Mouse (Mus musculus): ENCODE measurements around the gene Arfgef2. TPM values are rescaled to one million over a fixed set of nuclear protein-coding genes. Genes with fewer than 3 reads are reported as not detected.

The Arfgef2 gene
- total RNA-seq, 2 experiments from 2014 or later: 14.2 to 24.7 TPM

DNA sequence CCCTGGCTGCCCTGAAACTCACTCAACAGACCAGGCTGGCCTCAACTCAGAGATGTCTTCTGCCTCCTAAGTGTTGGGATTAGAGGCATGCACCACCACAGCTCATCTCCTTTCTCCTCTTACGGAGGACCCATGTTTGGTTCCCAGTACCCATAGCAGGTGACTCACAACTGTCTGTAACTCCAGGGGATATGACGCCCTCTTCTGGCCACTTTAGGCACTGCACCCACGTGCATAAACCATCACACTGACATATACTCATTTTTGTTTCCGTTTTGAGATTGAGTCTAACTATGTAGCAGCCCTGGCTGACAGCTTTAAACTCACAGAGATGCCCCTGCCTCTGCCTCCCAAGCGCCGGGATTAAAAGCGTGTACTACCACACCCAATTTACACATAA, 46.9 kb downstream of the Arfgef2 start:
- ATAC-seq (replicated peaks; ENCODE audit: poor library complexity, severe bottlenecking): no peak

DNA sequence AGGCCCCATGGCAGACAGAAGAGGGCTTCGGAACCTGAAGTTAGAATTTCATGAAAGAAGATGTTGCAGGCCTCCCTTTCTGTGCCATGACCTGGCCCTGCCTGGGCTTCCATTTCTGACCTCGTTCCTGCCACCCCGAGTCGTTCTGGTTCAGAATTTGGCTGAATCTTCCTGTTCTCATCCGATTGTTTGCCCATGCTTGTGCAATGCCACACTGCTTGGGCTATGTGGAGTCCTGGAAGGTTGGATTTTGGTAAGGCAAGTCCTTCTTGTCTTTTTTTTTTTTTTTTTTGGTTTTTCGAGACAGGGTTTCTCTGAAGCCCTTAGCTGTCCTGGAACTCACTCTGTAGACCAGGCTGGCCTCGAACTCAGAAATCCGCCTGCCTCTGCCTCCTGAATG, 50.4 kb downstream of the Arfgef2 start:
- no peak for ATAC-seq (replicated peaks; ENCODE audit: poor library complexity, severe bottlenecking)

DNA sequence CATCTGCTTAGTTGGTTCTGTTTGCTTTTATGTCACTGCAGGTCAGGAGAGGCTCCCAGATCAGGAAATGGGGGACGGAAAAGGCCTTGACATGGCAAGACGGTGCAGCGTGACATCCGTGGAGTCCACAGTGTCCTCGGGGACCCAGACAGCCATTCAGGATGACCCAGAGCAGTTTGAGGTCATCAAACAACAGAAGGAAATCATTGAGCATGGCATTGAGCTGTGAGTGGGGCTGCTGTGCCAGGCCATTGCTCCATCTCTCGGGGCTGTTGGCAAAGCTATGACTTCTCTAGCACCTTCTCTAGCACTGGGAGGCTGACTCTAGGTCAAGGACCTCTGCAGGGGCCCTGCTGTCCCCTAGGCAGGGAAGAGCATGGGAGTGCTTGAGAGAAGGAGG, 51.0 kb downstream of the Arfgef2 start:
- no peak for ATAC-seq (replicated peaks; ENCODE audit: poor library complexity, severe bottlenecking)

DNA sequence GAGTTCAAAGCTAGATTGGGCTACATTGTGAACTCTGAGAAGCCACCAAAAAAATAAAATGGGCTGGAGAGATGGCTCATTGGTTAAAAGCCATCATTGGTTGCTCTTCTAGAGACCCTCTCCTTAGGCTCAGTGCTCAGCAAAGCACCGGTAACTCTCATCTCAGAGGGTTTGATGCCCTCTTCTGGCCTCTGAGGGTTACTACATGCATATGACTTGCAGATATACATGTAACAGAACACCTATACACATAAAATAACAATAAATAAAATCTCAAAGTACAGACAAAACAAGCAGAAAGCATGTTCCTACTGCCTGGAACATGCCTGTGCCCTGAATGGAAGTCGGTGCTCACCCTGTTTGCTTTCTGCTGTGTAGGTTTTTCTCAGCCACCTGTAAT, 51.7 kb downstream of the Arfgef2 start:
- peak; percentile 53; the same call in 1 of the 2 replicates for ATAC-seq (replicated peaks; ENCODE audit: poor library complexity, severe bottlenecking)

DNA sequence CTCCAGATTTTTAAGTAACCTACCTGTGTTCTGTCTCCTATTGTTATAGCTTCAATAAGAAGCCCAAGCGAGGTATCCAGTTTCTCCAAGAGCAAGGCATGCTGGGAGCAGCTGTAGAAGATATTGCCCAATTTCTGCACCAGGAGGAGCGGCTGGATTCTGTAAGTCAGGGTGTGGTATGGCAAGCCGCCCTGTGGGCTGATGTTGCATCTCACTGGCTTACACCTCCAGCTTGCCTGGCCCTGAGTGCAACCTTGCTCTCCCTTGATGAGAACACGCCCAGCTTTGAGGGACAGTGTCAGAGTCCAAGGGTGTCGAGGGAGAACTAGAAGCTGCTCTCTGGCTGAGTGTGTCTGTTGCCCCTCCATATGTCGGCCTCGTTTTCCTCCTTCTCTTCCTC, 53.8 kb downstream of the Arfgef2 start:
- ATAC-seq (replicated peaks; ENCODE audit: poor library complexity, severe bottlenecking): no peak; the same call in 1 of the 2 replicates

DNA sequence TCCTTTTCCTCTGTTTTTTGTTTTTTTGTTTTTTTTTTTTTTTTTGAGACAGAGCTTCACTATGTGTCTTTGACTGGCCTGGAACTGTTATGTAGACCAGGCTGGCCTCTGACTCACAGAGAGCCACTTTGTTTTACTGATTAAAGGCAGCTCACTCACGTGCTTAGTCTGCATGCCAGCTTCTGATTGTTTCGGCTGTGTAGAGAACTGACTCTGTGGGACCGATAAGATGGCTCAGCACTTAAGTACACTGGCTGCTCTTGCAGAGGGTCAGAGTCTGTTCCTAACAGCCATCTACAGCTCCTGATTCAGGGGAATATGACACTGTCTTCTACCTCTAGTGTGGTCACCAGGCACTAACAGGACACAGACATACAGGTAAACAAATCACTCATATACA, 57.1 kb downstream of the Arfgef2 start:
- no peak for ATAC-seq (replicated peaks; ENCODE audit: poor library complexity, severe bottlenecking)

DNA sequence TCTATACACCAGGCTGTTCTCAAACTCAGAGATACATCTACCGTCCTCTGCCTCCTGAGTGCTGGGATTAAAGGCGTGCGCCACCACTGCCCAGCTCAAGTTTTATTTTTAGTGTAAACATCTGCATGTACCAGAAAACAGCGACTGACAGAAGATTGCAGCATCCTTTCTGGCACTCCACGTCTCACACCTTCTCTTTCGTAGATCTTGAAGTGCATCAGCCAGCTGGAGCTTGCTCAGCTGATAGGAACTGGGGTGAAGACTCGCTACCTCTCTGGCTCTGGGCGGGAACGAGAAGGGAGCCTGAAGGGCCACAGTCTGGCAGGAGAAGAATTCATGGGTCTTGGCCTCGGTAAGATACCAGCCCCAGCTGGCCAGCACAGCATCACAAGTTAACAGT, 60.1 kb downstream of the Arfgef2 start:
- ATAC-seq (replicated peaks; ENCODE audit: poor library complexity, severe bottlenecking): no peak

DNA sequence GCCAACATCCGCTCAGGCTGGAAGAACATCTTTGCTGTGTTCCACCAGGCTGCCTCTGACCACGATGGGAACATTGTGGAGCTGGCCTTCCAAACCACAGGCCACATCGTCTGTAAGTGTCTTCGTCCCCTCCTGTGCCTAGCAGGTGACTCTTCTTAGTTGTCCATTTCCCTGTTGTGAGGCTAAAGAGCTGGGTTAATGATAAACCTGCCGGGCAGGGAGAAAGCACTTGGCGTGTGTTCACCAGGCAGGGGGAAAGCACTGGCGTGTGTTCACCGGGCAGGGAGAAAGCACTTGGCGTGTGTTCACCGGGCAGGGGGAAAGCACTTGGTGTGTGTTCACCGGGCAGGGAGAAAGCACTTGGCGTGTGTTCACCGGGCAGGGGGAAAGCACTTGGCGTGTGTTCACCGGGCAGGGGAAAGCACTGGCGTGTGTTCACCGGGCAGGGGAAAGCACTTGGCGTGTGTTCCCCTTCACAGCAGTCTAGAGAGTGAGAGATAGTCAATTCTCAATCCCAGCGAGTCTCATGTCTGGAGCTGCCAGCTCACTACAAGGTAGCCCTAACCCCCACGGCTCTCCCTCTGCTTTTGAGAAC, 65.0 kb downstream of the Arfgef2 start:
- ATAC-seq (replicated peaks; ENCODE audit: poor library complexity, severe bottlenecking): no peak

DNA sequence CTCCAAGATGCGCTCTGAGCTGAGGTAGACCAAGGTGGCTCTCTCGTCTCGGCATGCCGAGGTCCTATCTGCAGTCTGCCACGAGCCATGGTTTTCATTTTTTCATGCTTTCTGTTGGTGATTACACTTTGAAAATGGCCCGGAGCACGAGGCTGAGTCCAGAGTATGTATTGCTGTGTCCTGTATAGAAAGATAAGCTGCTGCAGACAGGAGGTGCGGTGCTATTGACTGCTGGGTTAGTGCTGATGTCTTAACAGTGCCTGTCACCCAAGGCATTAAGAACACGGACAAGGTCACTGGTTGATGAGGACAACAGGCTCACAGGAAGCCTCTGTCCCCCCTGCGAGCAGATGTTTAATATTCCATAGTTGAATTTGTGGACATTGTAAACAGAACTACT, 65.5 kb downstream of the Arfgef2 start:
- ATAC-seq (replicated peaks; ENCODE audit: poor library complexity, severe bottlenecking): no peak

DNA sequence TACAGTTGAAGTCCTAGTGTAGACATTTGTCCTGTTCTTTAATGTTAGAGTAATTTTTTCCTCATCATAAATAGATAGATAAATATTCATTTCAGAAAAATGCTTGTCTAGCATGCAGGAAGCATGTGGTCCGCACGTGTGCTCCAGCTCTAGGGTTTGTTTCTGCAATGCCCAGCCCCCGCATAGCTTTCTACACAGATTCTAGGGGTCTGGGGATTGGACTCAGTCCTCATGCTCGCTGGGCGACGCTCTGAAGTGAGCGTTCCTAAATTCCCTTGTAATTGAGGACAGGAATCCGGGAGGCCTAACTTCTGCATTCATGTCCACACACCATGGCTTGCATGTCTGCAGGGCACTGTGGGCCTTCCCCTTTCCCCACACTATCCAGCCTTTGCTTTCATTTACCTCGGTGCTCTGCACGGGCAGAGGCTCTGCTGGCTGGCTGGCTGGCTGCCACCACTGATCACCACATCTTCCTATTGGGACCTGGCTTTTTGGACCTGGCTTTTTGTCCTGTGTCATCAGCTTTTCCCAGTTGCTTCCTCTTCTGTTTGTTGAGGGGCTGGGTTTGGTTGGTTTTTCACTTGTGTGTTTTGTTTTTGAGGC, 69.4 kb downstream of the Arfgef2 start:
- ATAC-seq (replicated peaks; ENCODE audit: poor library complexity, severe bottlenecking): peak; percentile 78

DNA sequence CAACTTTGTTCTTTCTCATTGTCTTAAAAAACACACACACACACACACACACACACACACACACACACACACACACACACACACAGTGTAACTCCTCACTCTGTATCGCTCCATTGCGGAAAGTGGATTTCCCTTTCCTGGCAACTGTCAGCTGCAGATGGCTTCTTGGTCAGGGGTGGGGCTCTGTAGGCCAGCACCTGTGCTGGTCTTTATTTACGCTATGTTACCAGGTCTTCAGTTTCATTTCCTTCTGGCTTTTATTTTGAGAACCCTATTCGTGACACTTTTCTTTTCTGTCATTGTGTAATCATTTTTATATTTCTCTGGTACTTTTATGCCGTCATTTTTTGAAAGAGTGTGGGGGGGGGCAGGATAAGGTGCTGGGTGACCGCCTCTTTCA, 70.2 kb downstream of the Arfgef2 start:
- peak; percentile 68 for ATAC-seq (replicated peaks; ENCODE audit: poor library complexity, severe bottlenecking)

DNA sequence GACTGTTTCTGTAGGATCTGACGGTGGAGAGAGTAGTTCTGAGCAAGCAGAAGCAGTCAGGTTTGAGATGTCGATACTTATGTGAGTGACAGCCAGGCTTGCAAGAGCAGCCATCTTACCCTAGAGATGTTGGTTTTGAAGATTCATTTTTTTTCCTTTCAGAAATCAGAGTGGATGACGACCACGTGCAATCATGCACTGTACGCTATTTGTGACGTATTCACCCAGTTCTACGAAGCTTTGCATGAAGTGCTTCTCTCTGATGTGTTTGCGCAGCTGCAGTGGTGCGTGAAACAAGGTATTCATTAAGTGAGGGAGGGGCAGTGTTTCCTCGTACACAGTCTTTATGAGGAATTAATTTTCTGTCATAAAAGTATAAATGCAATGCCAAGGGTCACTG, 70.9 kb downstream of the Arfgef2 start:
- ATAC-seq (replicated peaks; ENCODE audit: poor library complexity, severe bottlenecking): no peak

DNA sequence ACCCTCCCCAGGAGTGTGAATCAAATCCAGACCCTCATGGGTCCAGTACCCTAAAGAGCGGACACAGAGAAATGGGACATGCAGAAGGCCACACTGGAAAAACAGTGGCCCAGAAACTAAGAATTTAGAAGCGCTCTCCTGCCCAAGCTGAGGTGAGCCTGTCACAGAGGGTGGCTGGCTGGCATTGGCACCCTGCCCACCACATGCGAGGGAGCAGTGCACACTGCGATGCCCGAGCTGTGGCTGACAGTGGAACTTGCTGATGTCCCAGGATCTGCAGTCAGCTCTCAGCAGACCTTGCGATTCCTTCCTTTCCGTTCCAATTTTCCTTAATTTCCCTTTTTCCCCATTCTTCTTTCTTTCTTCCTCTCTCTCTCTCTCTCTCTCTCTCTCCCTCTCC, 79.7 kb downstream of the Arfgef2 start:
- ATAC-seq (replicated peaks; ENCODE audit: poor library complexity, severe bottlenecking): no peak

DNA sequence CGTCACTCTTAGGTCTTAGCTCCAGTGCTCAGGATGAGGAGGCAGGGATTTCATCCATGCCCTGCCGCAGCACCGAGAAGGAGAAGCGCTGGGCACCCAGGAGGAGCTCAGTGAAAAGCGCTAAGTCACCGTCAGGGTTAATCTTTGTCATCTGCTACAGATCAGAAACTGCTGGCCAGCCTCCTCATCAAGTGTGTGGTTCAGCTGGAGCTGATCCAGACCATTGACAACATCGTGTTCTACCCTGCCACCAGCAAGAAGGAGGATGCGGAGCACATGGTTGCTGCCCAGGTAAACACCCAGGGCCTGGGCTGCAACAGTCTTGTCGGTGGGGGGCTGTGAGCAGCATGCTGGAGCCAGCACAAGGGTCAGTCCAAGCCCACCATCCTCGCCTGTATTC, 80.2 kb downstream of the Arfgef2 start:
- ATAC-seq (replicated peaks; ENCODE audit: poor library complexity, severe bottlenecking): no peak

DNA sequence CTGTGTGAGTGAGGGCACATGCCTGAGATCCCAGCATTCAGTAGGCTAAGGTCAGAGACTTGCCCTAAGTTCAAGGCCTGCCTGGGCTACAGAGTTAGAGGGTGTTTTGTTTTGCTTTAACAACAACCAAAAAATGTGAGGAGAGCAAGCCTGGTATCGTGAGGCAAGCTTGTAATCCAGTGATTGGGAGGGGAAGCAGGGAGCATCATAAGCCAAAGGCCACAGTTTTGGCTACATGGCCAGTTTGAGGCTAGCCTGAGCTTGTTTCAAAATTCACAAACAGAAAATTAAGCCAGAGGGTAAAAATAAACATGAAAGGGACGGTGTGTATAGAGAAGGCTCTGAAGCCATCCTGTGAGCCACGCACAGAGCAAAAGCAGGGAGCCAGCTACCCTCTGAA, 80.8 kb downstream of the Arfgef2 start:
- ATAC-seq (replicated peaks; ENCODE audit: poor library complexity, severe bottlenecking): no peak

DNA sequence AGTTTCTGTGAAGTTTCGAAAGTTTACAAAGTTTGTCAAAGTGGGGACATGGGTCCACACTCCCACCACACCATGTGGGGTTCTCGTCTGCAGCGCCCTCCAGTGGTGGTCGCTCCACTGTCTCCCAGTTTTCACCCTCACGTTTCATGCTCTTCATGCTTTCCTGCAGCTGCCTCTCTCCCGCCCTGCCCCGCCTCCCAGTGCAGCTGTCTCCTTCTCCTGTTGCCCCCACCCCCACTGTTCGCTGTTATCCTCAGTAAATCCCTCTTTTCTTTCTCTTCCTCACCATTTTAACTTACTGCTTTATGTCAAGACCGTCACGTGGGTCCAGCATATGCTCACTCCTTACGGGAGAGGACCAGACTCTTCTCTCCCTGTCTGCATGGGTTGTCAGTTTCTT, 82.4 kb downstream of the Arfgef2 start:
- ATAC-seq (replicated peaks; ENCODE audit: poor library complexity, severe bottlenecking): no peak; the same call in 1 of the 2 replicates

DNA sequence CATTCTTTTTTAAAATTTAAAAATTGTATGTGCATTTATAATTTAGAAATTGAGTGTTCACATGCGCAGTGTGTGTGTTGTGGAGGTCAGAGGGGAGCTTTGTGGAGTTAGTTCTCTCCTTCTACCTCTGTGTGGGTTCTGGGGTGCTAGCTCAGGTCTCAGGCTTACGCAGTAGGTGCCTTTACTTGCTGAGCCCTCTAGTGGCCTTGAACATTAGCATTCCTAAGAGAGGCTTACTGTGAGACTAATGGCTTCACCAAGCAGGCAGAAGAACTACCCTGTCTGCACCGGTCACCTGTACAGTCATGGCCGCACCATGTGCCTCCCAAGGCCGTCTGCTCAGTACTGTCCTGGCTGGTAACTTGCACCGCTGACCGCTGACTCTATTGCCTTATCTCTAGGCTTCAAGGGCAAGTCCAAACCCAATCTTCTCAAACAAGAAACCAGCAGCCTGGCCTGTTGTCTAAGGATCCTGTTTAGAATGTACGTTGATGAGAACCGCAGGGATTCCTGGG, 86.0 kb downstream of the Arfgef2 start:
- no peak for ATAC-seq (replicated peaks; ENCODE audit: poor library complexity, severe bottlenecking)

DNA sequence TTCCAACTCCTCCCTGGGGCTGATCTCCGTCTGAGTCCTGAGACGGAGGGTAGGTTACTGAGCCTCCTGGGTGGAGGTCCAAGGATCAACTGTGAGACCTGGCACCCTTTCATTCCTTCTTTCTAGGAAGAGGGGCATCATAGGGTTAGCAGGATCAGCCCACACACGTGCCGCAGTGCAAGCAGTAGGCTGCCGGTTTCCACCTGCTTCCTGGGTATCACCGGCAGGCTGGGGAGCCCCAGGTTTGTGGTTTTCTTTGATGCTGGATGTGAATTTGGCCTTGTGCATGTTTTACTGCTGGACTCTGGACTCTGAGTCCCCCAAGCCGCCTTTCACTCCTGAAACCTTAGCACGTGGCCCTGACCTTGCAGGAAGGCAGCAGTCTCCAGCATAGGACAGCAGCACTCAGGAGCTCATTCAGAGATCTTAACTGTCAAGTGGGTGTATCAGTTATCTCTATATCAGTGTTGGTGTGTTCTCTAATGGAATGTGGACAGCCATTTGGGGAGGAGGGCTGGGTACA, 86.8 kb downstream of the Arfgef2 start:
- no peak for ATAC-seq (replicated peaks; ENCODE audit: poor library complexity, severe bottlenecking)

DNA sequence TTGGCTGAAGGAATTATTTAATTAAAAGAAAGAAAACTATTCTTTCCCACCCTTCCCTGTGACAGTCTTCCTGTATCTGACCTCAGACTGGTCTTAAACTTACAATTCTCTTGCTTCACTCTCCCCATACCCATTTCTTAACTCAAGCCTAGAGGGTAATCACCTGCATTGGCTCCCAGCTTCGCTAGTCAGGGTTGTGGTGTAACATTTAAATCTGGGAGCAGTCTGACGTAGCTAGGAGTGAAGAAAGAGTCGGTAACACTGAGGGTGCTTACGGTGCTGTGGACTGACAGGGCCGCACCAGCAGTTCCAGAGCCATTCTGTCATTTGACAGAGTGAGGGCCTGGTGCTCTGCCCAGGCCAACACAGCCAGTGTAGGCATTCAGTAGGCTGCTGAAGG, 87.6 kb downstream of the Arfgef2 start:
- ATAC-seq (replicated peaks; ENCODE audit: poor library complexity, severe bottlenecking): no peak

DNA sequence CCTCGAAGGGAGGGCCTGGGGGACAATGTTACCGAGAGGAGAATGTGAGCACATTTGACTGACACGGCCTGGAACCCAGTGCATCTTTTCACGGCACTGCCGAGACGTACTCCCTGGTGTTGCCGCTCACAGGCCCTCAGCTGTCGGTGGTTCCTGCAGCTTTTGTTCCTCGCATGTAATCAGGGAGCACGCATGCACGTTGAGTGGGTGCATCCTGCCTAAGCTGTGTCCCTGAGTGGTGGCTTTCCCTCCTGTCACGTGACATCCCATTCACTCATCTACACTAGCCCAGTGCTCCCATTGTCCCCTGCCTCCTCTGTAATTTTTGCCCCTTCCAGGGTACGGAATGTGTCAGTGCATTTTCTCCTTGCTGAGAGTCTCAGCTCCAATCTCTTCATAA, 91.0 kb downstream of the Arfgef2 start:
- no peak for ATAC-seq (replicated peaks; ENCODE audit: poor library complexity, severe bottlenecking)

DNA sequence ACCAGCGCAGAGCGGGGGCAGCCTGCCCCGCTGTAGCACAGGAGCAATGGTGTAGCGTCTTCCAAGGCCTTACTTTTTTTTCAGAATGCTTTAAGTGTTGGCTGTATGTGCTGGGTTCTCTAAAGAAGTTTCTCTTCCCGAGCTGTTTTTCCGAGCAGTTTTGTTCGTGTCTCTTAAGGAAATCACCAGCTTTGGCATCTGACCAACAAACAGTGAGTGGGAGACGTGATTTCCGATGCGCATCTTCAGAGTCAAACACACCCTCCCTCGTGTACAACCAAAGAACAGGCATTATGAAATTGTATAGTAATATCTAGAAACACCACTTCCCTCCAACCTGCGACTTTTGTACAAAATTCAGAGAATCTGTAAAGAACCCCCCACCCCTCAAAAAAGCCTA, 91.6 kb downstream of the Arfgef2 start:
- ATAC-seq (replicated peaks; ENCODE audit: poor library complexity, severe bottlenecking): no peak

DNA sequence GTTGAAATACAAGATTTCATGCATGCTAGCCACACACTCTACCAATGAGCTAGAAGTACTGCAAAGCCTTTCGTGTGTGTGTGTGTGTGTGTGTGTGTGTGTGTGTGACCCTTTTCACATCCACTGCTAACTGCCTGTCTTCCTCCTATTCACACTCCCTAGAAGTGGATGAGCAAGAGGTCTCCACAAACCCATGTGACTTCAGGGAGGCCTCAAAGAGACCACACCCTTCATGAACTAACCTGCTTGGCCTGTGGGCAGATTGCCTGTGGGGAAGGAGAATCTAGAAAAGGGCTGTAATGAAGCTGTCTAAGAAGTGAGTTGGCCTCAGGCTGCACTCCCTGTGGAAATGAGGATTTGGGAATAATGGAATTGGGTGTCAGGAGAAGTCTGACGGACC, 93.8 kb downstream of the Arfgef2 start:
- ATAC-seq (replicated peaks; ENCODE audit: poor library complexity, severe bottlenecking): no peak
